Mouse (Mus musculus) hindbrain, embryonic 10.5 days (tissue): ENCODE data around the gene BC067074. TPM values are rescaled to one million over a fixed set of nuclear protein-coding genes. Genes with fewer than 3 reads are reported as not detected.
A peak's percentile ranks its signal among the peaks of the same experiment; 100 is the strongest.

Experiments
- DNase-seq: peaks from one replicate; pipeline ENCODE4 v3.0.0-alpha.2; 2017; ENCODE audit warnings: low spot score
- H3K27ac ChIP-seq: fragments of 300-500 bp; sonication (generic); 2 replicates; pipeline ENCODE4 v1.5.1; 2016; ENCODE audit warnings: mild to moderate bottlenecking, moderate library complexity
- H3K27me3 ChIP-seq: fragments of 300-500 bp; sonication (generic); 2 replicates; pipeline ENCODE4 v1.6.1; 2016; ENCODE audit warnings: mild to moderate bottlenecking; ENCODE audit not compliant: poor library complexity, insufficient read depth, severe bottlenecking
- H3K36me3 ChIP-seq: fragments of 300-500 bp; sonication (generic); 2 replicates; pipeline ENCODE4 v1.6.1; 2016; ENCODE audit warnings: mild to moderate bottlenecking, moderate library complexity
- H3K4me1 ChIP-seq: fragments of 300-500 bp; sonication (generic); replicated peaks from 2 replicates; pipeline ENCODE4 v1.6.1; 2016; ENCODE audit warnings: mild to moderate bottlenecking
- H3K4me3 ChIP-seq: fragments of 300-500 bp; sonication (generic); 2 replicates; pipeline ENCODE4 v1.5.1; 2016; ENCODE audit warnings: mild to moderate bottlenecking, moderate library complexity
- H3K9me3 ChIP-seq: fragments of 300-500 bp; sonication (generic); 2 replicates; pipeline ENCODE4 v1.6.1; 2016; ENCODE audit warnings: mild to moderate bottlenecking, moderate library complexity
- WGBS: fragments of 180-500 bp; shearing (Covaris S2); methylation state at CpG from one replicate; pipeline ENCODE4 v1.1.7; 2016; 5-methylcytosine and 5-hydroxymethylcytosine counted together
- polyA plus RNA-seq: library from polyadenylated mRNA; unstranded; fragments of >200 nt; fragmentation: Nextera tagmentation; extraction: Ambion mirVana; gene quantifications from 2 replicates; pipeline ENCODE4 v1.2.1, GENCODE M21; 2016

The BC067074 gene
- polyA plus RNA-seq, 1 experiment from 2014 or later, result 1.8 TPM

GRCm38 (mm10) chr13:113394591-113394990 lies 101.6 kb downstream of the BC067074 start:
- Histone ChIP-seq H3K4me3 (no peak overlapping the region), H3K36me3 (no peaks in the 10 kb centered on the region), H3K9me3 (no peaks in the 10 kb centered on the region), H3K4me1 (no peaks in the 10 kb centered on the region), H3K27ac (no peak overlapping the region), H3K27me3 (no peaks in the 10 kb centered on the region)
- 86% methylated on average over 15 of the region's 15 CpGs for WGBS
- DNase-seq, result no peak

- no peaks in the 10 kb centered on the region for H3K4me1 ChIP-seq
- H3K36me3 ChIP-seq, result no peaks in the 10 kb centered on the region
- no peaks in the 10 kb centered on the region for H3K27me3 ChIP-seq
- no peak overlapping the region for H3K4me3 ChIP-seq
- no peak for DNase-seq
- no peak overlapping the region for H3K27ac ChIP-seq
- WGBS, result 83% methylated on average over 9 of the region's 9 CpGs
- H3K9me3 ChIP-seq, result no peaks in the 10 kb centered on the region
Measured at GRCm38 (mm10) chr13:113397006-113397520, 104.1 kb downstream of the BC067074 start.

GRCm38 (mm10) chr13:113401373-113402010 lies 108.5 kb downstream of the BC067074 start:
- H3K27me3 ChIP-seq, result no peaks in the 10 kb centered on the region
- no peak for DNase-seq
- H3K9me3 ChIP-seq, result no peaks in the 10 kb centered on the region
- H3K27ac ChIP-seq, result no peak overlapping the region
- no peaks in the 10 kb centered on the region for H3K36me3 ChIP-seq
- no peak overlapping the region for H3K4me3 ChIP-seq
- WGBS, result 88% methylated on average over 4 of the region's 4 CpGs
- no peaks in the 10 kb centered on the region for H3K4me1 ChIP-seq

- no peak for DNase-seq
- Histone ChIP-seq H3K4me3 (no peak overlapping the region), H3K27me3 (no peaks in the 10 kb centered on the region), H3K36me3 (no peaks in the 10 kb centered on the region), H3K9me3 (no peaks in the 10 kb centered on the region), H3K27ac (no peak overlapping the region), H3K4me1 (no peaks in the 10 kb centered on the region)
- 90% methylated on average over 6 of the region's 6 CpGs for WGBS
Measured at GRCm38 (mm10) chr13:113403706-113404105, 110.7 kb downstream of the BC067074 start.

- no peaks in the 10 kb centered on the region for H3K27me3 ChIP-seq
- H3K36me3 ChIP-seq, result no peaks in the 10 kb centered on the region
- 72% methylated on average over 2 of the region's 2 CpGs for WGBS
- H3K27ac ChIP-seq, result no peak overlapping the region
- no peaks in the 10 kb centered on the region for H3K9me3 ChIP-seq
- no peak overlapping the region for H3K4me3 ChIP-seq
- no peak for DNase-seq
- H3K4me1 ChIP-seq, result no peaks in the 10 kb centered on the region; the same call in 1 of the 2 replicates
Measured at GRCm38 (mm10) chr13:113404172-113404571, 111.2 kb downstream of the BC067074 start.

GRCm38 (mm10) chr13:113409941-113410340 lies 117.0 kb downstream of the BC067074 start:
- 33% methylated on average over 12 of the region's 12 CpGs for WGBS
- Histone ChIP-seq H3K36me3 (no peaks in the 10 kb centered on the region), H3K9me3 (peaks cover 6% of the 10 kb centered on the region; the same call in 1 of the 2 replicates), H3K4me3 (no peak overlapping the region), H3K27ac (no peak overlapping the region), H3K4me1 (peaks cover 10% of the 10 kb centered on the region; the same call in 1 of the 2 replicates), H3K27me3 (no peaks in the 10 kb centered on the region)
- peak; percentile 64 for DNase-seq

GRCm38 (mm10) chr13:113415527-113415926 lies 122.6 kb downstream of the BC067074 start:
- no peak overlapping the region for H3K27ac ChIP-seq
- DNase-seq, result no peak
- H3K36me3 ChIP-seq, result no peaks in the 10 kb centered on the region
- no peaks in the 10 kb centered on the region for H3K4me1 ChIP-seq
- H3K27me3 ChIP-seq, result no peaks in the 10 kb centered on the region
- no peak overlapping the region for H3K4me3 ChIP-seq
- WGBS, result 90% methylated on average over 7 of the region's 7 CpGs
- peaks cover 6% of the 10 kb centered on the region; the same call in 1 of the 2 replicates for H3K9me3 ChIP-seq

GRCm38 (mm10) chr13:113416986-113417385 lies 124.0 kb downstream of the BC067074 start:
- WGBS, result 93% methylated on average over 4 of the region's 4 CpGs
- Histone ChIP-seq H3K27me3 (no peaks in the 10 kb centered on the region), H3K4me1 (no peaks in the 10 kb centered on the region), H3K4me3 (no peak overlapping the region), H3K36me3 (no peaks in the 10 kb centered on the region), H3K27ac (no peak overlapping the region), H3K9me3 (peaks cover 3% of the 10 kb centered on the region; the same call in 1 of the 2 replicates)
- DNase-seq, result no peak

- H3K27ac ChIP-seq, result no peak overlapping the region
- H3K36me3 ChIP-seq, result no peaks in the 10 kb centered on the region
- no peaks in the 10 kb centered on the region for H3K27me3 ChIP-seq
- no peak overlapping the region for H3K4me3 ChIP-seq
- 79% methylated on average over 9 of the region's 9 CpGs for WGBS
- H3K4me1 ChIP-seq, result no peaks in the 10 kb centered on the region
- no peak for DNase-seq
- H3K9me3 ChIP-seq, result no peaks in the 10 kb centered on the region
Measured at GRCm38 (mm10) chr13:113417757-113418483, 125.0 kb downstream of the BC067074 start.

- Histone ChIP-seq H3K4me1 (no peaks in the 10 kb centered on the region), H3K4me3 (no peak overlapping the region), H3K36me3 (no peaks in the 10 kb centered on the region), H3K27me3 (no peaks in the 10 kb centered on the region), H3K27ac (no peak overlapping the region), H3K9me3 (no peaks in the 10 kb centered on the region)
- WGBS, result 84% methylated on average over 3 of the region's 3 CpGs
- no peak for DNase-seq
Measured at GRCm38 (mm10) chr13:113418632-113419031, 125.7 kb downstream of the BC067074 start.

GRCm38 (mm10) chr13:113421472-113421871 lies 128.5 kb downstream of the BC067074 start:
- H3K9me3 ChIP-seq, result no peaks in the 10 kb centered on the region
- H3K27ac ChIP-seq, result no peak overlapping the region
- no peaks in the 10 kb centered on the region for H3K27me3 ChIP-seq
- DNase-seq, result no peak
- no peaks in the 10 kb centered on the region for H3K4me1 ChIP-seq
- WGBS, result 82% methylated on average over 3 of the region's 3 CpGs
- no peak overlapping the region for H3K4me3 ChIP-seq
- H3K36me3 ChIP-seq, result no peaks in the 10 kb centered on the region

- WGBS, result 89% methylated on average over 7 of the region's 7 CpGs
- Histone ChIP-seq H3K9me3 (no peaks in the 10 kb centered on the region), H3K4me1 (no peaks in the 10 kb centered on the region), H3K4me3 (no peak overlapping the region), H3K36me3 (no peaks in the 10 kb centered on the region), H3K27ac (no peak overlapping the region), H3K27me3 (no peaks in the 10 kb centered on the region)
- DNase-seq, result no peak
Measured at GRCm38 (mm10) chr13:113423825-113424224, 130.9 kb downstream of the BC067074 start.

GRCm38 (mm10) chr13:113425907-113426306 lies 132.9 kb downstream of the BC067074 start:
- H3K4me1 ChIP-seq, result no peaks in the 10 kb centered on the region
- no peak for DNase-seq
- 95% methylated on average over 4 of the region's 4 CpGs for WGBS
- no peaks in the 10 kb centered on the region for H3K9me3 ChIP-seq
- no peaks in the 10 kb centered on the region for H3K36me3 ChIP-seq
- H3K4me3 ChIP-seq, result no peak overlapping the region
- H3K27ac ChIP-seq, result no peak overlapping the region
- H3K27me3 ChIP-seq, result no peaks in the 10 kb centered on the region
